Mouse (Mus musculus) brain, embryonic 14.5 days (tissue): ENCODE measurements at regions not wholly inside any gene's neighbourhood (a gene's known extent, or its start where the extent isn't known, plus 50 kb on each side); places are given as distances from the start of the nearest gene placed in this dataset.

Source experiments
- CTCF ChIP-seq: fragments of 200-500 bp; IDR thresholded peaks from 2 replicates; pipeline ENCODE4 v1.5.1; 2012; ENCODE audit warnings: inconsistent platforms, mild to moderate bottlenecking, moderate library complexity, borderline replicate concordance; ENCODE audit not compliant: insufficient read depth, insufficient read length; ENCODE audit errors: extremely low read depth
- POLR2A ChIP-seq: fragments of 200-500 bp; IDR thresholded peaks from 2 replicates; pipeline ENCODE4 v1.6.1; 2012; ENCODE audit warnings: mild to moderate bottlenecking, inconsistent platforms, borderline replicate concordance; ENCODE audit not compliant: poor library complexity, insufficient read depth, insufficient read length, severe bottlenecking; ENCODE audit errors: extremely low read depth

- no peak for TF ChIP-seq POLR2A
- TF ChIP-seq CTCF = no peak
Measured at GRCm38 (mm10) chr9:72195348-72195747, 79.3 kb upstream of the Zfp280d start.
